Mouse (Mus musculus) frontal cortex, postnatal 14 days (tissue): ENCODE data around the gene Lcn9.
A peak's percentile ranks its signal among the peaks of the same experiment; 100 is the strongest.

Source experiments
- DNase-seq, 2 experiments: peaks; one replicate each; pipeline ENCODE4 v3.0.0; 2022; ENCODE audit warnings: low spot score in 2 of 2

Lcn9 gene

DNA sequence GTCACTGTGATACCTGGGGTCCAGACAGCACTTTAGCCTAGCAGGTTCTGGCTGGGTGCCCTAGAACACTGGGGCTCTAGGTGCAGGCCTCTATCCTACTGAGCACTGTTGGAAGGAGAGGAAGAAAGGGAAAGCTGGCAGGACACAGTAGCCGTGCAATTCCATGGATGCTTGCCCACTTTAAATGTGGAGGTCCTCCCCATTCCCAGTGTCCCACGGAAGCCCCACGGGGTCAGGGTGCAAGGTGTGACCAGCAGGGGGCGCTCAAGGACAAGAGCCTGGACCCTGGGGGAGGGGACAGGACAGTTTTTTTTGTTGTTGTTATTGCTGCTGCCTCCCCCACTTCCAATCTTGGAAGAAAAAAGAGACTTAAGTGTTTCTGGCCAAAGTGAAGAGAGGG is 27.4 kb downstream of the Lcn9 start:
- DNase-seq = peak in 1 of 2 experiments; percentile 19

DNA sequence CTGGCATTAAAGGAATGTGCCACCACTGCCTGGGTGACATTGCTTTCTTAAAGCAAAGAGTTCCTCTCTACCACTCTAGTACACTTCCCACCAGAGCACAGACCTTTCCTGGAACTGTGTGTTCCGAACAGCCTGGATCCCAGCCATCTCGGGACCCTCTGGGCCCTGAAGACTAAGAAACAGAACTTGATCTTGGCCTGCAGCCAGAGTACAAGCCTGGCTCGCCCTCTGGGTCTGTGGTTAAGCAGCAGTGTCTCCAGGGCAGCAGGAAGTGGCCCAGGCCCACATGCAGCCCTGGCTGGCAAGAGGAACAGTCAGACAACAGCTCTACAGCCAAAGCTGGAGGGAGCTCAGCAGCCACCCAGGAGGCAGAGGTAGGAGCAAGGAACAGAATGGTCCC is 29.7 kb downstream of the Lcn9 start:
- peak; percentile 49 to 76 for DNase-seq

DNA sequence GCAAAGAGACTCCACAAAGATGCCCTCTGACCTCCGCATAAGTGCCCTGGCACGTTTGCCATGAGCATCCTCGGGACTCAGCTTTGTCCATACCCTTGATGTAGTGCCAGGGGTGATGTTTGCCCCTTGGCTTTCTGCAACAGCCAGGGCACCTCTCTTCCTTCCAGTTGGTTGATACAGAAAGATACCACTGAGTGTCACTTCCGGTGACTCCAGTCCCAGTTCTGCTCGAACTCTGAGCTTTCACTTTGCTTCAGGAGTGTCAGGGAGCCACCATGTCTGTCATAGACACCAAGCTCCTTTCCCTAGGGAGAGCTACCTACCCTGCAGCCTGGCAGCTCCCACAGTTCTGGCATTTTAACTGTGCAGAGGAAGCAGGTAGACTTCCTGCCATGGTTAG is 31.0 kb downstream of the Lcn9 start:
- no peak for DNase-seq

DNA sequence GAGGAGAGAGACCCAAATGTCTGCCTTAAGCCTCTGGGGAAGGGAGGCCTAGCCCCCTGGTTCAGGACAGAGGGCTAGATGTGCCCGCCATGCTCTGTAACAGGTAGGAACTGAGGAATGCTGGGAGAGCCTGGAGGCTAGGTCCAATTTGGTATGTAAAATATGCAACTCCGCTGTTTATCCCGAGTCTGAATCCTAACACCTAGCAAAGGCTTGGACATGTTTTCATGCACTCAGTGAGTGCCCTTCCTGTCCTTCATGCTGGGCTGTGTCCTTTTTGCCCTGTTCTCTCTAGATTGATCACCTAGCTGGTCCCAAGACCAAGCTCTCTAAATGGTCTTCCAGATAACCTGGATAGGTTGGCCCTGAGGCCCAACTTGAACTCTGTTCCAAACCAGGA is 36.9 kb downstream of the Lcn9 start:
- no peak for DNase-seq

DNA sequence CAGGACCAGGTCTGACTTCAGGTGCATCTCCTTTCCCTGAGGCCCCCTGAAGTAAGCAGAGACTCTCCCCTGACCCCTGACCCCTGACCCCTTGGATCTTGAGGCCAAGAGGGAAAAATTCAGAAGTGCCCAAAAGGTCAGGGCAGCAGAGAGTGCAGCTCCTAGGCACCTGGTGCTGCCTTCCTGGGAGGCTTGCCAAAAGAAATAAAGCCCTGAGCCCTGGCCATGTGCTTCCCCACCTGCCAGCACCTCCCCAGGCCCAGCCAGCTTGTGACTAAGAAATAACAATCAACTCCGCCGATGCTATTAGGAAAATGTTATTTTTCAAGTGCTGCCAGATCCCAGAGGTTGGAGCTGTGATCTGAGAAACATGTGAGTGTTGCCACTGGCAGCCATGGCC is 39.1 kb downstream of the Lcn9 start:
- no peak for DNase-seq

DNA sequence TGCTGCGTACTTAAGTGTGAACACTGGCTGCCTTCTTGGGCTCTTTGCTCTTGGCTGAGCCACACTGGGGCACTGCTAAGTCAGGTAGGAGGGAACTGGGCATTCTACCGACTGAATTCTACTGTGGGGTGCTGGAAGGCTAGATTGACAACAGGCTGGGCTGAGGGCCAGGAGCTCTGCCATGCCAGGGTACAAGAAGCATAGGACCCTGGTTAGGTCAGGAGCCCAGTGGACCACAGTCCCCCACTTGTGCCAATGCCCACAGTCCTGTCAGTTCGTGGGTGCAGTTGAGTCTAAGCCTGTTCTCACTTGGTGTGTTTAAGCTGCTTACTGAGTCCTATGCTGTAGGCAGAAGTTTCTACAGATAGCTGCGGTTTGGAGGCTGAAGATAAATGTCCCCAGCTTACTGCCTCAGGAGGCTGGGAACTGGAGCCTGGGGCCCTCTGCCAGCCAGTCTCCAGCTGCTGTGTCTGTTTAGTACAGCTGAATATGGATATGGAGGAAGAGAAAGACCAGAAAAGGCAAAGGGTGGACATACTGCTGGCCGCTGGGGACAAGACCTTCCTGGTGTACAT is 39.8 kb downstream of the Lcn9 start:
- no peak for DNase-seq

DNA sequence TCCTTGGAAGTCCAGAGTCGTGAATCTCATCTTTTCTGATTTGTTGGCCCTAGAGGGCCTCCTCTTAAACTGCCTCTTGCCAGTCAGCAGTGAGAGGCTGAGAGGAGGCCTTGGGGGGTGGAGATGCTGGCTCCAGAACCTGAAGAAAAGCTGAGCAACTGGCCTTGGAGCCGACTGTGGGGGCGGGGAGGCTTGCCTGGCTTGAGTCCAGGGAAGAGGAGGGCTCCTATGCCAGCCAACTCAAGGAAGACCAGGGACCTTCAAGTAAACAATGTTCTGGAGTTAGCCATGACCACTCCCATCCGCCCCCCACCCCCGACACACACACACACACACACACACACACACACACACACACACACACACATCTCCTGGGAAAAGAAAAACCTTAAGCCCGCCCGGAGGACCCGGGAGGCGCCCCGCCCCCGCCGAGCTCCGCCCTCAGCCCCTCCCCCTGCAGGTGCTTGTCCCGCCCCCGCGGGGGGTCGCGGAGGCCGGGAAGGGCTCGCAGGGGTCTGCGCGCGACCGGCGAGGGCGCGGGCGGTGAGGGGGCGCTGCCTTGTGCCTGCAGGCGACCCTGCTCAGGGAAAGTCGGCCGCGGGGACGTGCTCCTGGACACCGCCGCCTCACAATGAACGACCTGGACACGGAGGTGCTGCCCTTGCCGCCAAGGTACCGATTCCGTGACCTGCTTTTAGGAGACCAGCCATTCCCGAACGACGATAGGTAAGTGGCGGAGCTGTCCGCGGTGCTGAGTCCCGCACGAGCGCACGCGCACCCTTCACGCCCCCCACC is 40.6 kb downstream of the Lcn9 start, which contains the start of gene Kcnt1:
Gene Kcnt1 (plus strand): TSS at position 398 of the 795 bp plus-strand sequence.
- DNase-seq = no peak

DNA sequence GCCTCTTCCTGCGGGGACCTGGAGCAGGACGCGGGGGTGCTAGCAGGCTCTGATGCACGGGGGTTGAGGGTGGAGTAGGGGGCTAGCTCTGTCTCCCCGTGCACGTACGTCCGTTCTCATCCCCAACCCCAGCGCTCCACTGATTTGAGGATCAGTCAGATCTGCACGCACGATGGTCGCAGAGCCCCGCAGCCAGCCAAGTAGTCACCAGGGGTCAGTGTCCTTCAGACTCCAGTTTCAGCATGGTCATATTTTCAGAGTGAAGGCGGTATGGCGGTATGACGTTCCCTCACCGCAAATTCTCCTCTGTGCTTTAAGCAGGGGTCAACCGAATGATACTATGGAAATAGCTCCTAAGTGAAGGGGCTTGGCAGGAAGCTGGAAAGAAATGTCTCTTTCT is 41.3 kb downstream of the Lcn9 start:
- DNase-seq = no peak

DNA sequence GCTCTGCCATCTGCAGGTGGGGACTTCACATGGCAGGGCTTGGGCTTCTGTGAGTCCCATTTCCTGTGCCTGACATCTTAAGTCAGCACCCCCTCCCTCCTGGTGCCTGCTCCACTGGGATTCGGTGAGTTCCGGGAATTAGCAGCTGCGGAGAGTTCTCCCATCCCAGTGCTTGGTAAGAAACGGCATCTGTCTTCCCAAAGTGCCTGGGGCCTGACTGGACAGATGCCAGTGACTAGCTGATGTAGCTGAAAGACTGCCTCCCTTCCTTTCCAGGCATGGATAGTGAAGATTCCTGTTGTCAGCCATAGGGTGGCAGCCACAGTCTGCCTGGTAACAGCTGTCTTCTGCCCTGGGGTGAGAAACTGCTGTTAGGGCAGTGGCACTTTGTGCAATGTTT is 42.5 kb downstream of the Lcn9 start:
- peak; percentile 63 to 75 for DNase-seq

DNA sequence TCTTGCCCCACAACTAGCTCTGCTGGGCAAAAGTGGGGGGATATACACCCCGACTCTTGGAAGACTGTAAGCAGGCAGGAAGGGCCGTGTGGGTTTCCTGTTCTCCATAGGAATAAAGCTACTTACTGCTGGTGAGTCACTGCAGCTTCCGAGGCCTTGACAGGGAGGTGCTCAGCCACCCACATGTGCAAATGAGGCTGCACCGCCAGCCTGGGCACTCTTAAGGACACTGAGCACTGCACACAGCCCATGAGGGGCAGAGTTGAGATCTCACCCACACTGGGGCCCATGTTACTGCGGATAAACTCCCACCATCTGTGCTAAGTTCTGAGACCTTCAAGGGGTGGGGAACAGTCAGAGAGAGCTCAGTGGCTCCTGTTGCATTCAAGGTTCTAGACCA is 43.7 kb downstream of the Lcn9 start:
- no peak for DNase-seq
